ENCODE assay signal across 15 mouse cellular contexts in genomic region chr13:96180671-96181161, GRCm38 (mm10). TPM values are rescaled to one million over a fixed set of nuclear protein-coding genes. Genes with fewer than 3 reads are reported as not detected.
A peak's percentile ranks its signal among the peaks of the same experiment; 100 is the strongest.
DNase-seq lines count a peak whose midpoint lies in the region; ATAC-seq and TF ChIP-seq lines count a peak whose summit lies in the region.
"Had no signal": no experiment of that assay in that cellular context is flagged by ENCODE, and none has a peak within 500 bp of the region (broad histone marks: within the 10 kb centered on the region; RNA-seq: fewer than 3 reads in every experiment).

No protein-coding gene starts in this region.

- peak; percentile 7 for DNase-seq in embryo, embryonic 10 days (ENCODE audit: low spot score)
- no peak for DNase-seq in embryo, embryonic 10.5 days (ENCODE audit: low spot score)
- no peak for DNase-seq in heart, embryonic 10.5 days (ENCODE audit: low spot score)
- peak; percentile 4 for DNase-seq in R1 (ENCODE audit: low read depth, low spot score)
- peak; percentile 38 for DNase-seq in hindbrain, postnatal 0 days (ENCODE audit: low spot score)
- DNase-seq in frontal cortex, postnatal 25 days (ENCODE audit: low spot score in 2 of 2): no peak
- DNase-seq in thymus, postnatal 0 days (ENCODE audit: low spot score): no peak
- DNase-seq: kidney, postnatal 25 days; liver; thymus, adult 2 months had no signal

- peaks cover 2% of the 10 kb centered on the region; the same call in 1 of the 2 replicates for H3K4me1 ChIP-seq in heart, embryonic 16.5 days (ENCODE audit: control insufficient read depth, insufficient read depth, low read length)
- H3K4me1 ChIP-seq in heart, embryonic 10.5 days: 0 out of 2 replicates have a peak, but pooled peaks cover 4% of the 10 kb centered on the region
- H3K4me1 ChIP-seq in hindbrain, postnatal 0 days (ENCODE audit: insufficient read depth, low read length): no peaks in the 10 kb centered on the region
- H3K4me1 ChIP-seq: lung, embryonic 15.5 days had no signal

- TF ChIP-seq CTCF in hindbrain, postnatal 0 days (IDR thresholded peaks at IDR 0.05; ENCODE audit: low read depth): no peak

- no peak overlapping the region for H3K9ac ChIP-seq in heart, embryonic 16.5 days (ENCODE audit: low read length)
- H3K9ac ChIP-seq in hindbrain, postnatal 0 days (replicated peaks; ENCODE audit: low read length): no peak overlapping the region
- H3K9ac ChIP-seq: lung, embryonic 15.5 days had no signal

- H3K9me3 ChIP-seq in heart, embryonic 16.5 days (replicated peaks; ENCODE audit: control insufficient read depth, low read length): no peaks in the 10 kb centered on the region; the same call in 1 of the 2 replicates
- no peaks in the 10 kb centered on the region for H3K9me3 ChIP-seq in heart, embryonic 10.5 days
- H3K9me3 ChIP-seq in hindbrain, postnatal 0 days (ENCODE audit: low read length): no peaks in the 10 kb centered on the region
- H3K9me3 ChIP-seq: lung, embryonic 15.5 days had no signal

- no peaks in the 10 kb centered on the region for H3K36me3 ChIP-seq in heart, embryonic 16.5 days (ENCODE audit: control insufficient read depth, insufficient read depth)
- H3K36me3 ChIP-seq in heart, embryonic 10.5 days: no peaks in the 10 kb centered on the region
- H3K36me3 ChIP-seq in hindbrain, postnatal 0 days (ENCODE audit: insufficient read depth, low read length): no peaks in the 10 kb centered on the region
- H3K36me3 ChIP-seq: lung, embryonic 15.5 days had no signal

- no peaks in the 10 kb centered on the region for H3K27me3 ChIP-seq in heart, embryonic 16.5 days (ENCODE audit: control insufficient read depth, insufficient read depth, low read length)
- H3K27me3 ChIP-seq in heart, embryonic 10.5 days (ENCODE audit: insufficient read depth, poor library complexity, severe bottlenecking): no peaks in the 10 kb centered on the region
- no peaks in the 10 kb centered on the region for H3K27me3 ChIP-seq in hindbrain, postnatal 0 days (ENCODE audit: insufficient read depth, low read length)
- H3K27me3 ChIP-seq: lung, embryonic 15.5 days had no signal

- peak overlapping the region; percentile 82 for H3K27ac ChIP-seq in heart, embryonic 16.5 days (ENCODE audit: low read length)
- no peak overlapping the region for H3K27ac ChIP-seq in heart, embryonic 10.5 days
- H3K27ac ChIP-seq in hindbrain, postnatal 0 days: peak overlapping the region; percentile 15; the same call in 1 of the 2 replicates
- H3K27ac ChIP-seq: left cerebral cortex, adult 2 months; lung, embryonic 15.5 days had no signal

- ATAC-seq in heart, embryonic 16.5 days (replicated peaks; ENCODE audit: extremely low read depth, insufficient read depth, low FRiP score): peak; percentile 80
- peak; percentile 69 for ATAC-seq in hindbrain, postnatal 0 days
- ATAC-seq: intestine, embryonic 16.5 days had no signal

- 30% methylated on average over 13 of the region's 13 CpGs for WGBS in heart, embryonic 16.5 days
- 68% methylated on average over 13 of the region's 13 CpGs for WGBS in heart, embryonic 10.5 days
- 43% methylated on average over 13 of the region's 13 CpGs for WGBS in hindbrain, postnatal 0 days

- peak overlapping the region; percentile 32 for H3K4me3 ChIP-seq in heart, embryonic 16.5 days (ENCODE audit: low read length)
- H3K4me3 ChIP-seq in heart, embryonic 10.5 days: no peak overlapping the region
- no peak overlapping the region for H3K4me3 ChIP-seq in hindbrain, postnatal 0 days (ENCODE audit: low read length)
- H3K4me3 ChIP-seq: erythroblast, embryonic 14.5 days; left cerebral cortex, adult 2 months; lung, embryonic 15.5 days had no signal

- peak overlapping the region; percentile 55 for H3K4me2 ChIP-seq in heart, embryonic 16.5 days (ENCODE audit: low read depth, low read length)
- H3K4me2 ChIP-seq in hindbrain, postnatal 0 days (ENCODE audit: low read depth, low read length): peak overlapping the region; percentile 18; the same call in 1 of the 2 replicates
- H3K4me2 ChIP-seq: lung, embryonic 15.5 days had no signal

RNA-seq across cellular contexts. Expression of gene Sv2c, which starts 48.3 kb away (rescaled TPM):
- 1.1 and 1.2 TPM in 2 replicates for polyA plus RNA-seq in heart, embryonic 16.5 days (2015; fragmentation: Nextera tagmentation; extraction: Ambion mirVana)
- polyA plus RNA-seq in heart, embryonic 10.5 days (2016; fragmentation: Nextera tagmentation; extraction: Ambion mirVana): 0.29 and 1.1 TPM in 2 replicates
- 47.3 and 57.2 TPM in 2 replicates for total RNA-seq in hindbrain, postnatal 0 days (2014; rRNA removed)
- polyA plus RNA-seq in hindbrain, postnatal 0 days (2015; fragmentation: Nextera tagmentation; extraction: Ambion mirVana): 23.7 and 30.4 TPM in 2 replicates
- polyA plus RNA-seq in thymus, postnatal 0 days (2015; fragmentation: Nextera tagmentation; extraction: Ambion mirVana): 0.39 and 1.1 TPM in 2 replicates

Comparison
In these comparisons a context has a peak if more than half of its experiments do, and no peak if none do; other contexts are left out.
1. DNase-seq: peak in embryo, embryonic 10 days (single experiment), R1 (single experiment) and hindbrain, postnatal 0 days (single experiment); none in embryo, embryonic 10.5 days (single experiment), heart, embryonic 10.5 days (single experiment), frontal cortex, postnatal 25 days (0 of 2) and thymus, postnatal 0 days (single experiment).
2. RNA of gene Sv2c, which starts 48.3 kb away (polyA plus RNA-seq): 23.7 to 30.4 TPM in hindbrain, postnatal 0 days; 1.1 to 1.2 TPM in heart, embryonic 16.5 days, 0.39 to 1.1 TPM in thymus, postnatal 0 days and 0.29 to 1.1 TPM in heart, embryonic 10.5 days; every median in the first group is over 10 times any median in the second.